Mouse (Mus musculus) testis, adult 2 months (tissue): ENCODE measurements around the gene Atoh1. TPM values are rescaled to one million over a fixed set of nuclear protein-coding genes. Genes with fewer than 3 reads are reported as not detected.
A peak's percentile ranks its signal among the peaks of the same experiment; 100 is the strongest.

ENCODE experiments used
- H3K27ac ChIP-seq: fragments of 200-500 bp; 2 replicates; pipeline ENCODE4 v1.5.1; 2012; ENCODE audit warnings: low read depth, low read length; ENCODE audit not compliant: control insufficient read depth, insufficient read depth
- H3K27me3 ChIP-seq: fragments of 200-500 bp; 2 replicates; pipeline ENCODE4 v1.6.1; 2012; ENCODE audit warnings: mild to moderate bottlenecking, low read length, moderate library complexity; ENCODE audit not compliant: control insufficient read depth, insufficient read depth
- H3K36me3 ChIP-seq: fragments of 200-500 bp; 2 replicates; pipeline ENCODE4 v1.6.1; 2012; ENCODE audit warnings: mild to moderate bottlenecking, low read length; ENCODE audit not compliant: control insufficient read depth, insufficient read depth
- H3K4me1 ChIP-seq: fragments of 200-500 bp; 2 replicates; pipeline ENCODE4 v1.6.1; 2012; ENCODE audit warnings: low read length; ENCODE audit not compliant: control insufficient read depth, insufficient read depth
- H3K4me3 ChIP-seq: fragments of 200-500 bp; 2 replicates; pipeline ENCODE4 v1.5.1; 2012; ENCODE audit warnings: low read depth, mild to moderate bottlenecking, low read length, moderate library complexity, mixed read lengths; ENCODE audit not compliant: control insufficient read depth
- CTCF ChIP-seq: fragments of 200-500 bp; IDR thresholded peaks from 2 replicates; pipeline ENCODE4 v1.5.1; 2012; ENCODE audit warnings: low read depth, mild to moderate bottlenecking, inconsistent platforms, low read length, moderate library complexity; ENCODE audit not compliant: control insufficient read depth, insufficient read depth, insufficient replicate concordance
- POLR2A ChIP-seq: fragments of 200-500 bp; IDR thresholded peaks from 2 replicates; pipeline ENCODE4 v1.6.1; 2012; ENCODE audit warnings: low read depth, mild to moderate bottlenecking, inconsistent platforms, low read length, moderate library complexity; ENCODE audit not compliant: control insufficient read depth
- polyA plus RNA-seq: library from polyadenylated mRNA; depleted of rRNA; stranded (reverse); fragments of >200 nt; gene quantifications from 2 replicates; pipeline ENCODE4 v1.2.3, GENCODE M21; 2012; rRNA removed

Gene Atoh1
- not detected in 2 replicates for polyA plus RNA-seq

- Histone ChIP-seq H3K27me3 (peaks cover 3% of the 10 kb centered on the region), H3K36me3 (no peaks in the 10 kb centered on the region), H3K4me1 (peaks cover 15% of the 10 kb centered on the region), H3K27ac (no peak within 1 kb of the TSS), H3K4me3 (peak within 1 kb of the TSS; percentile 12)
- TF ChIP-seq POLR2A = no peak
- no peak for TF ChIP-seq CTCF
Observed at GRCm38 (mm10) chr6:64728499-64729198, at the start of gene Atoh1. Gene Atoh1, plus strand, starts transcription at chr6:64729125.

DNA sequence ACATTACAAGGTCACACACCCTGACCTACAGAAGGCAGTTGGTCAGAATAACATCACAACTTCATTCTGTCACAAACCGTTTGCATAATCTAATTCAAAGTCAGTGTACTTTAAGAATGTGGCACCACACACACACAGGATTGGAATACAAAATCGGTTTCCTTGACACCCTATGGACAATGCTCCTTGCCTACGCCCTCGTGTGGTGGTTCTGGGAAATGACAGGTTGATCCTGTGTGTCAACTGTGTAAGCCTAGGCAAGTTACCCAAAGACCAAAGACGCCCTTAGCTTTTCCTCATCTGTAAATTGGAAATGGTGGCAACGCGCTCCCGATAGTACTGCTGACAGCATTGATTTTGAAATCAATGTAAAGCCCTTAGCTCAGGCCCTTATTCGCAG is 45.0 kb upstream of the Atoh1 start:
- H3K27me3 ChIP-seq = no peaks in the 10 kb centered on the region
- H3K27ac ChIP-seq = no peak overlapping the region
- H3K4me1 ChIP-seq = no peaks in the 10 kb centered on the region
- H3K36me3 ChIP-seq = no peaks in the 10 kb centered on the region
- H3K4me3 ChIP-seq = no peak overlapping the region
- TF ChIP-seq CTCF = peak; percentile 51; the same call in 1 of the 2 replicates
- no peak for TF ChIP-seq POLR2A

DNA sequence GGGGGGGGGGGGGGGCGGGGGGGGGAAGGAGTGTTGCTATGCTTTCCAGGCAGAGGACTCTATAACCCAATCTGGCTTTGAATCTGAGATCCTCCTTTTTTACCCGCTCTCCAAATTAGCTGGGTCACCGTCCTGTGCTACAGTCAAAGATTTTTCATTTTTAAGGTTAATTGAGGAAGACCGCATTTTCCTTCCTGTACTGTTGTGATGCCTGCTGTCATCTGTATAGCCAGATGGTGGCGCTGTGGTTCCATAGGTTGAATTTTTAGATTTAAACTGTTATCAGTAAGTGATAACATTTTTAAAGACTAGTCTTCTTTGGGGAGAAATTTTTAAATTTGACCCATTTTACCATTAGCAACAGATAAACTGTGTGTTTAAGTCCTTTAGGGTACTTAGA is 44.0 kb upstream of the Atoh1 start:
- no peak overlapping the region for H3K4me3 ChIP-seq

DNA sequence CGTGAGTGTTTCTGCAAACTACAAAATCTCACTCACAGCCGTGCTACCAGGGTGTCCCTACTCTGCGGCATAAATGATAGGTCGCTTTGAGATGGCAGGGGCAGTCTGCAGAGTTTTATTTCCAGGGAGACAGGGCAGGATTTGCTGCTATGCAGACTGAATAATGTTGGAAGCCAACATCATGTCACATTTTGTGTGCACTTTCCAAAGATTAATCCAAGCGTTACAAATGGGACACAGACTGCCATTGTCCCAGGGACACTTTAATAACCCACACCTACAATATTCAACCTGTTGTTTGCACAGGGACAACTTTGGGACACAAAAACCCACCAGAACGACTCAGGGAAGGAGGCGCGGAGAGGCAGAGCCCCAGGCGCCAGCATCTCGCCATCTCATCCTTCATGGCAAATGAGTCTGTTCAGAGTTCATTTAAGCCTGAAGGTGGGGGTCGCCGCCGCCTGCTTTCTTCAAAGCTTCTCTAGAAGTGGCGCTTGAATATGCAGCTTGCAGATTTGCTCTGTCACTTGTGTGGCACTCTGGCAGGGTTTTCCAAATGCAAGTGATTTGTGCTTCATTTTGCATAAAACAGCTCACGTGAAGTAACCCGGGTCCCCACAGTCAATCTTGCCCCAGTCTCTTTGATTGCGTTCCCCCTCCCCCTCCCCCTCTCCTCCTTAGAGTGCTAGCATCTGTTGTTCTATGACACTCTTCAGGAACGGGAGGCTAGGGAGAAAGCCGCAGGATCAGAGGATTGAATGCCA is 40.6 kb upstream of the Atoh1 start:
- no peak overlapping the region for H3K27ac ChIP-seq
- H3K4me3 ChIP-seq = no peak overlapping the region
- no peaks in the 10 kb centered on the region for H3K27me3 ChIP-seq
- no peak for TF ChIP-seq POLR2A
- H3K4me1 ChIP-seq = no peaks in the 10 kb centered on the region
- H3K36me3 ChIP-seq = no peaks in the 10 kb centered on the region

More for the DNA sequence above, 44.0 kb upstream of the Atoh1 start:
- no peaks in the 10 kb centered on the region for H3K36me3 ChIP-seq
- no peaks in the 10 kb centered on the region for H3K27me3 ChIP-seq
- H3K4me1 ChIP-seq = no peaks in the 10 kb centered on the region
- H3K27ac ChIP-seq = no peak overlapping the region
- TF ChIP-seq POLR2A (no peak), CTCF (no peak)

DNA sequence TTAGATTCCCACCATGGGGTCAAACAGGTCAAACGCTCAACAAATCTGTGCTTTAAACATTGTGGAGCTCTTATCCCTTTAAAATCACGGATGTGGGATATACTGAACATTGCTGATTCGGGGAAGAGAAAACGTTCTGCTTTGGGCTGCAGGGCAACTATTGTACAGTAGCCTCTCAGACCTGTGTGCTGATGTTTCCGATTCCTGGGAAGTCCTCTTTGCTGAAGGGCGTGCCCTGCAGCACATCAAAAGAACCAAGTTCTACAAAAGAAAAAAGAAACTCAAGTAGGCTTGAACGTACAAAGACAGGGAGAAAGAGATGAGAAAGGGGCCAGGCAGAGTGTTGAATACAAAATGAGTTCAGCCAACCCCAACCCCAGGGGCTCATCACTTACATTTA is 34.2 kb upstream of the Atoh1 start:
- Histone ChIP-seq H3K27ac (no peak overlapping the region), H3K36me3 (no peaks in the 10 kb centered on the region), H3K4me1 (no peaks in the 10 kb centered on the region), H3K4me3 (no peak overlapping the region), H3K27me3 (no peaks in the 10 kb centered on the region)
- TF ChIP-seq CTCF (no peak), POLR2A (no peak)

DNA sequence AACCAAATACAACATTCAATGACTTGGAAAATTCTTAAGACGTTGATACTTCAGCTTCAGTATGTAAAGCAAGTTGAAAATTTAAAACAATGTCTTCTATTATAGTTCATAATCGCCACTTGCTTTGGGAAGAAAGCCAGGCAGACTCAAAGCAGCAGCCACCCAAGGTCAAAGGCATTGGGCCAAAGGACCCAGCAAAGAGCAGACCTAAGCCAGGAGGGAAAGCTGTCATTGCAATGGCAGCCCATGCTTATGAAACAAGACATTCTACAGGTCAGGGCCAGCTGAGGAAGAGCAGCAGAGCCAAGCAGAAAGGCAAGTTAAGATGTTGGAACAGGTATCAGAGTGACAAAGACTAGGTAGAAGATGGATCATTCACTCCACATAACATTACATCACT is 25.3 kb upstream of the Atoh1 start:
- TF ChIP-seq POLR2A = no peak
- no peak for TF ChIP-seq CTCF
- Histone ChIP-seq H3K4me3 (no peak overlapping the region), H3K27ac (no peak overlapping the region), H3K4me1 (no peaks in the 10 kb centered on the region), H3K27me3 (no peaks in the 10 kb centered on the region), H3K36me3 (no peaks in the 10 kb centered on the region)

DNA sequence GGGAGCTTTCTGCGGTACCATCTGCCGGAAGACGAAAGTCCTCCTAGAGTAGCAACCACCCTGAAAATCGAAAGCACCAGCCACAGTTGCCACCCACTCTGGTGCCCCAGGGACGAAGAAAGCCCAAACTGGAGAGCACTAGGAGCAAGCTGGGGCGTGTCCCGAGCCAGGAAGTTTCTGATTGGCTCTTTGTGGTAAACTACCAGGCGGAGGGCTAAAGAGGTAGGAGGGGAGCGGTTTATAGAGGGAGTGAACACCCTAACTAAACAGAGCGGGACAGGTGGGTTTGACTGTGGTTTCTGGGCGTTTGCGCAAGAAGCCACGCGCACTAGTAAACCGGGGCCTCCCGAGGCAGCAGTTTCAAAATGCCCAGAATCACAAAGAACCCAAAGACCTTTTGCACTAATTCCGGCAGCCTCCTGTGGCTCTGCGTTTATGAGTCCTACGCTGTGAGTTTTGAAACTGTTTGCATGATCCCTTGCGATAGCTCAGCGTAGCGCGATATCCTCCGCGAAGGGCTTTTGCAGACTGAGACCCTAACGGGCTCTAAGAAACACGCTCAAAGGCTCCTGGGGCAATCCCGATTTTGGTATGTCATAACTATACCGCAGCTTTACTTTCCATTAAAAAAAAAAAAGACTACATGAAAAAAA is 1.0 kb upstream of the Atoh1 start:
- Histone ChIP-seq H3K4me3 (no peak overlapping the region; the same call in 1 of the 2 replicates), H3K27ac (no peak overlapping the region), H3K36me3 (no peaks in the 10 kb centered on the region), H3K4me1 (peaks cover 15% of the 10 kb centered on the region), H3K27me3 (peaks cover 3% of the 10 kb centered on the region)
- no peak for TF ChIP-seq POLR2A
- TF ChIP-seq CTCF = no peak
